Mouse (Mus musculus) erythroblast, adult 5-6 weeks (primary cell): ENCODE results near the gene Cdc42bpb. TPM values are rescaled to one million over a fixed set of nuclear protein-coding genes. Genes with fewer than 3 reads are reported as not detected.

ENCODE experiments used
- ATAC-seq: replicated peaks from 2 replicates; pipeline ENCODE4 v1.8.0; 2016; ENCODE audit warnings: moderate number of reproducible peaks, mild to moderate bottlenecking, moderate TSS enrichment, inconsistent platforms; ENCODE audit not compliant: poor library complexity, low FRiP score, severe bottlenecking
- total RNA-seq, 2 experiments: library from RNA; stranded (forward) in 1 of 2; stranded (reverse) in 1 of 2; fragments of 150-400 nt in 1 of 2; fragments of 200-764, 138-1000 nt in 1 of 2; gene quantifications; 2 replicates each; pipeline versions ENCODE4 v1.2.3 to v1.2.4; 2015 to 2017; ENCODE audit warnings: low replicate concordance in 2 of 2

Gene Cdc42bpb
- total RNA-seq (2015; ENCODE audit: low replicate concordance) (0.58 and 10.9 TPM in 2 replicates), total RNA-seq (2017; ENCODE audit: low replicate concordance) (1.8 and 2.6 TPM in 2 replicates)

DNA sequence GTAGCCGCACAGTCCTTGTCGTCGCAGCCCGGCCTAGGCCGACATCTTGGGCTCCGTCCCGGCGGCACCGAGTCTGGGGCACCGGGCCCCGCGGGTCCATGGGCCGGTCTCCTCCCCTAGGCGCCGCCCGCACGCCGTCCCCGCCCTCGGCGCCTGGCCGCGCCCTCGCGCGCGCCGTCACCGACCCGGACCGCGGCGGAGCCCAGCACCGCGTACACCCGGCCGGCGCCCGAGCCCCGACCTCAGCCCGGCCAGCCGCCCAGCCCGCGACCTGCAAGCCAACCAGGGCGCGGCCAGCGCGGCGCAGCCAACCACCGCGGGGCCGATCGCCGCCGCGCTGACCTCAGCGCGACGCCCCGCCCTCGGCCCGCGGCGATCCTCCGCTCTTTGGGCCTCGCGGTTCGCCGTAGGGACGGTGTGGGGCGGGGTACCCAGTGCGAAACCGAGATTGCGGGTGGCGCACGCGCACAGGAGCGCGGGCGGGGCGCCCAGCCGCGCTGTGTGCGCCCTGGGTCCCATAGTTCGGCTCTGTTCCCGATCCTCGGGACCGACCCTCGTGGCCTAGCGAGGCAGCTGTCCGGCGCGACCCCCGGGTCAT, at the start of gene Cdc42bpb:
Cdc42bpb (minus strand) TSS at position 343 of the 598 bp plus-strand sequence.
- no peak for ATAC-seq

- peak; percentile 74 for ATAC-seq
Measured at GRCm38 (mm10) chr12:111425789-111426460, 48.4 kb upstream of the Cdc42bpb start.

GRCm38 (mm10) chr12:111425258-111425657, 47.7 kb upstream of the Cdc42bpb start:
- ATAC-seq = peak; percentile 61

- no peak for ATAC-seq
Measured at GRCm38 (mm10) chr12:111424547-111424946, 47.0 kb upstream of the Cdc42bpb start.

DNA sequence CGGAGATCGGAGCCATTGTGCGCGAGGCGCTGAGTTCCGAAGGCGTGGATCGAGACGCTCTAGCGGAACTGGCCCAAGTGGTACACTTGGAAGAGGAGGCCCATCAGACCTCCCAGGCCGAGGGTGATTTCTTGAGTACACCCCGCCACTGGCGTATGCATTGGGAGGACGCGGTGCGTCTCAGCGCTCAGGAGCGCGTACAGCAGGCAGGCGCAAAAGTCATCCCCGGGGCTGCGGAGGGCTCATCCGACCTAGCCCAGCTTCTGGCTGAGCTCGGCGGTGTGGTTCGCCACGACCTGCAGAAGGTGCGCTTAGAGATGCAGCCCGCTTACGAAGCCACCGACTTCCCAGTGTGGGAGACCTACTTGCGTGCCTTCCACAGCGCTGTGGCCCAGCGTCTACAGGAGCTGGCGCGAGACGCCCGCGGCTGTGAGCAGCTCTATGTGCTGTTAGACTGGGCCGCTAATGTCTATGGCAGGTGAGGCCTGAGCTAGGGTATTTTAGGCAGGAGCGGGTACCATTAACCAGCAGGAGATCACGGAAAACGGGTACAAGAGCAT, 46.1 kb upstream of the Cdc42bpb start:
- no peak for ATAC-seq

DNA sequence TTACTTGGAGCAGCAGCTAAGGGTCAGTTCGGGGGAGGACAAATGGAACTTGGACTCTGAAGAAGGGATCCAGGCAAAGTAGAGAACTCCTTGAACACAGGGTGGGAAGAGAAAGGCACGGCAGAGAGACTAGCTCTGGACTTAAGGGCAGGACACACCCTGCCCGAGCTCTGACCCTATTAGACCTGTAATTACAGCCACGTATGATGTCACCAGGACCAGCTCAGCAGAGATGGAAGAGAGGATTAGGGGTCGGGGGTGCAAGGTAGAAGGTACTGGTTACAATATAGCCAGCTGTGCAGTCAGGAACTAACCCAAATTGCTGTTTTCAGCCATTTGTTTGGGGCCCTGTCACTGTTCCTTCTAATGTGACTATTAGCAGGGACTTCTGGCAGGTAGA, 45.3 kb upstream of the Cdc42bpb start:
- no peak for ATAC-seq

DNA sequence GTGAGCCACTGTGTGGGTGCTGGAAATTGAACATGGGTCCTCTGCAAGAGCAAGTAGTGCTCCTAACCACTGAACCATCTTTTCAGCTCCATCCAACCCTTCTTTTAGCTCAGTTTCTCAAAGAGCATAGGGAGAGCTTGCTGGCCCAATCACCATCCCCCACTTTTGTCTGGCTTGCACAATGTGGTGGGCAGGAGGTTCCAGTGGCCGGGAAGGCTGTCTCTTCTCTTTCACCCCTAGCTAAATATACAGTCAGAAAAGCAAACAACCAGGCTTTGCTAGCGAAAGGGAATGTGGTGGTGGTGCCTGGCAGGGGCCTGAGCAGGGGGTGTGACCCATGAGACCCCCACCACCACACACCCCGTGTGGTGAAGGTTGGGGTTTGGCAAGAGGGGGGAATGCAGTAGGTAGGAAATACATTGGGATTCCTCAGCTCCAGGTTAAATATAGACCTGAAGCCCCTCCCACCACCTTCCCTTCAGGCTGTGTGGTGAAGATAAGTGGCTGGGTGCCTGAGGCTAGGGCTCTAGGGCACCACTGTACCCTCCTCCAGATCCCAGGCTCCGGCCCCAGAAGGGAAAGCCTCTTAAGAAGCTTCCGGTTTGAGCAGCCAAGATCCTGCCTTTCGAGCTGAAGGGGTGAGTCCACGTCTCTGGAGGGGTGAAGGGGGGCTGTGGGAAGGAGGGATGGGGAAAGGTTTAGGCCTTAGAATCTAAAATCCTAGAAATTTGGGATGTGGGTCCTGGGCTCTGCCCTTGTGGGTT, 43.6 kb upstream of the Cdc42bpb start:
- no peak for ATAC-seq

GRCm38 (mm10) chr12:111419918-111420317, 42.4 kb upstream of the Cdc42bpb start:
- no peak for ATAC-seq

DNA sequence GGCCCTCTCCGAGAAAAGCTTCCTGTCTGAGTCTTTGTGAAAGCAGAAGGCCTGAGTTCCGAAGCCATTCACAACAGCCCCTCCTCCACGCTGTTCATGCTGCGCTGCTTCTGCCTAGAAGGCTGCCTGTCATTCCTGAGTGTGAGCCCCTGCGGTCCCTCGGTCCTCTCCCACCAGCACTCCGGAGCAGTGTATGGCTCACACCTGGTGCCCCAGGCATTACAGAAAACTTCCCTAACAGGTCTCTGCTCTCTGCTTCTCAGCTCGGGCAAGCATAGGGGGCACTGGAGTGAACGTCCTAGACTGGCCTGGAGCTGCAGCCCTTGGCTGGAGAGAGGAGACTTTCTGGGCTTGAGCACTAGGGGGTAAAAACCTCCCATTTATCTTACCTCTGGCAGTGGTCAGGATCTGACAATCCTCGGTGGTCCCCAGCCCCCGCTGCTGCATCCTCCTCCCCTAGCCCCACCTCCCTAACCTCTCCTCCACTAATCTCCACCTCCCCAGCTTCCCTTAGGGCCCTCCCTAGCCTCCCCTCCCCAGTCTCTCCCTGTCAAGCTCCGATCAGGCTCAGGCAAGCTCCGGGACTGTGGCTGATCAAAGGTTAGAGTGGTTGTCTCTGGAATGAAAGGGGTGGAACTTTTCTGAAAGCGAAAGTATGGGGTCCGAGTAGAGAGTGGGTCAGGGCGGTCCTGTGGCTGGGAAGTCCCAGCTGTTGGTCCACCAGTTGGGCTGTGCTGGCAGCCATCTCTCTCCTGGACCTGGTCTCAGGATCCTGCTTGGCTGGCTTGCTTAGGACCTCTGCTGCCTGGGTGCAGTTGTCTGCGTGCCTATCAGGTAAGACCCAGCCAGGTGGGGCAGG, 39.6 kb upstream of the Cdc42bpb start, which contains the start of gene Exoc3l4:
Exoc3l4 (plus strand) TSS at position 97 of the 859 bp plus-strand sequence.
- no peak for ATAC-seq

GRCm38 (mm10) chr12:111413300-111413699, 35.8 kb upstream of the Cdc42bpb start:
- peak; percentile 88 for ATAC-seq

- no peak for ATAC-seq
Measured at GRCm38 (mm10) chr12:111412581-111413284, 35.2 kb upstream of the Cdc42bpb start.

GRCm38 (mm10) chr12:111411631-111412355, 34.3 kb upstream of the Cdc42bpb start:
- no peak for ATAC-seq

DNA sequence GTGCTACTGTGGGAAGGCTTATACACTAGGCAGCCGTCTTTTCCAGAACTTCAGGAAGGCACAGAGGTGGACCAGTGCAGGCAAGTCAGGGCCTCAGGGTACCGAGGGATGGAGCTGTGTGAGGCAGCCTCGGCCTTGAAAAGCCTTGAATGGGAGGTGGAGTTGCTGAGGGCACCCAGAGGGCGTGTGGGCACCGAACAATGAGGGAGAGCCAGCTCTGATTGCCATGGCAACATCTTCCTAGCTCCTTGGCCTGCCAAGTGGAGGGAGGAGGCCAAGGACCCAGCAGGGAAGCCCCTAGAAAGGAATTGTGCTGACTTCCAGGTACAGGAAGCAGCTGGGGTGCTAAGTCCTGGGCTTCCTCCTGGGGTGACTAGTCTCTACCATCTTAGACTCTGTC, 32.1 kb upstream of the Cdc42bpb start:
- no peak for ATAC-seq

DNA sequence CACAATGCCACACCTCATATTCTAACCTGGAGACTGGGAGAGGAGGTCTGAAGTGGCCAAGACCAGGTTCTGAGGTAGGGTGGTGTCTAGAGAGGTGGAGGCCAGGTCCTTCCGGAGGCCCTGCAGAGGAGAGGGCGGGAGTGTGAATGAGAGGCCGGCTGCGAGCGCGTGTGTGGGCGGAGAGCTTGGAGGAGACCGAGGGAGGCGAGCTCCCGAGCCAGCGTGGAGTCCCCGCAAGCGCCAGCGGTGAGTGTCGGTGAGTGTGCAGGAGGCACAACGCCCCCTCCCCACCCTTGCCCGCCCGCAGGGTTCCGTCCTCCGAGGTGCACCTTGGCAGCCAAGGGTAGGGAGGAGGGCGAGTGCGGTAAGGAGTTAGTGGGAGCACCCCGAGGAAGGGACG, 29.1 kb upstream of the Cdc42bpb start, which contains the start of gene Lbhd2:
Lbhd2 (plus strand) TSS at position 188 of the 400 bp plus-strand sequence.
- ATAC-seq = no peak

DNA sequence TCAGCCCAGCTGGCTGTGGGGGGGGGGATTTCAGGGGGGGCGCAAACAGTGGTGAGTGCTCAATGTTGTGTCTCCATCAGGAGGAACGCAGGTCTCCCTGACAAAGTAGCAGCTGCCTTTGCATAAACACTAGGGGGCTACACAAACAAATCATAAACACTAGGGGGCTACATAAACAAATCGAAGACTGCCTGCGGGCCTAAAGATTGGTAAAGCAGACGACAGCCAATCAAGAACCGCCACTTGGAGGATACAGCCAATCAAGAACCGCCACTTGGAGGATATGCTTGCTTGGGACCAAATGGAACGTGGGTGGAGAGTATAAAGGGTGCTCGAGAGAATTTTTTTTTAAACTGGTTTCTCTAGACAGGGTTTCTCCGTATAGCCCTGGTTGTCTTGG, 27.4 kb upstream of the Cdc42bpb start:
- ATAC-seq = no peak

DNA sequence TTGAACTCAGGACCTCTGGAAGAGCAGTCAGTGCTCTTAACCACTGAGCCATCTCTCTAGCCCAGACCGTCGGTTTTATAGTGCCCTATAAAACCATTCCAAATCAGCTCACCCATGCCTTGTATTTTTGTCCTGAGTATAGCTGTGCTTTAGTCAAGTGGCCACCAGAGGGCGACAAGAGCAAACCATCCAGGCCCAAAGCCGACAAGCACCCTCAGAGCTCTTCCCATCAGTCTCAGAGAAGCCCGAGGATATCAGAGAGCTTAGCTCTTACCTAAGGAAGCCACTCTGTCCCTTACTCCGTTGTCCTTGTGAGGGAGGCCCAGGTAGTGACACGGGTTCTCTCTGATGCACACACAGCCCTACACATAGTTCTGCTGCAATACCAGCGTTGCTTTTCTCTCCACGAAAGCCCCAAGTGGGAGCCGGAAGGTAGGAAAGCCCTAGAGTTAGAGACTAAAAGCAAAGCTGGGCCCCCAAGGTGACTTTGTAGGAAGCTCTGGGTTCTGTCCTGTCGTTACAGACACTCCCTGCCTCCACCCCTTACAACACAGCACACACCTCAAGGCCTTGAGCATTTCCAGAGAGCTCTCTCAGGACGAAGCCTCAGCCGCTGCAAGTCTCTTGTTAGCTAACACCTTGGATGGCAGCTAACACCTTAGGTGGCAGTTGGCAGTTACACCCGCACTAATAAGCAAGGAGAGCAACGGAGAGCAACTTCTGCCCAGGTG, 24.1 kb upstream of the Cdc42bpb start:
- ATAC-seq = peak; percentile 67

DNA sequence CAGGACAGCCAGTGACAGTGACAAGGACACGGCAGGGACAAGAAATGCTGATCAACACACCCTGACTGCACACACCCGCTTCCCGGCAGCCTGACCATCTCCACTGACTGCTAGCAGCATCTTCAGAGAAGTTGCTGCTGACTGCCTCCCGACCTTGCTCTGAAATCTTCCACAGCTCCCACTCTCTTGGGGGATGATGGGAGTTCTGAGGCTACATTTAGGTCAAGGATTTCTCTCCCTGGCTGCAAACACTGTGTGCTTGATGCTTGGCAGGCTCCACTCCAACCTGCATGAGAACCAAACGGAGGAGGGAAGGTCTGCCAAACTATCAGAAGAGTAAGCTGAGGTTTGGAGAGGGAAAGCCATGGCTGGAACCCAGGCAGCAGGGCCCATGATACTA, 19.5 kb upstream of the Cdc42bpb start:
- ATAC-seq = no peak
